10 mouse cellular contexts compared by ENCODE assay signal in genomic region chr16:35422141-35422540, GRCm38 (mm10). TPM values are rescaled to one million over a fixed set of nuclear protein-coding genes. Genes with fewer than 3 reads are reported as not detected.
DNase-seq lines count a peak whose midpoint lies in the region; ATAC-seq lines count a peak whose summit lies in the region.
"Had no signal": no experiment of that assay in that cellular context is flagged by ENCODE, and none has a peak within 500 bp of the region (broad histone marks: within the 10 kb centered on the region; RNA-seq: fewer than 3 reads in every experiment).

No protein-coding gene starts in this region.

- H3K4me2 ChIP-seq in neural tube, embryonic 11.5 days (ENCODE audit: low read depth): no peak overlapping the region
- H3K4me2 ChIP-seq: liver, embryonic 13.5 days; stomach, embryonic 15.5 days had no signal

- H3K27ac ChIP-seq in neural tube, embryonic 11.5 days (ENCODE audit: low read depth, low read length): no peak overlapping the region
- H3K27ac ChIP-seq: liver, embryonic 13.5 days; stomach, embryonic 15.5 days had no signal

- 80% methylated on average over 4 of the region's 4 CpGs for WGBS in neural tube, embryonic 11.5 days

- no peaks in the 10 kb centered on the region for H3K4me1 ChIP-seq in neural tube, embryonic 11.5 days (ENCODE audit: control insufficient read depth, insufficient read depth, low read length)
- H3K4me1 ChIP-seq: liver, embryonic 13.5 days; stomach, embryonic 15.5 days had no signal

- intact Hi-C loops in left cerebral cortex, postnatal 4 days (cut with DNase I): no loop called here

- no peaks in the 10 kb centered on the region for H3K36me3 ChIP-seq in neural tube, embryonic 11.5 days (ENCODE audit: control insufficient read depth, insufficient read depth, low read length)
- H3K36me3 ChIP-seq: stomach, embryonic 15.5 days had no signal

- H3K9ac ChIP-seq in neural tube, embryonic 11.5 days (ENCODE audit: low read length): no peak overlapping the region
- H3K9ac ChIP-seq: liver, embryonic 13.5 days; stomach, embryonic 15.5 days had no signal

- ATAC-seq in CD4-positive, CD25-positive, alpha-beta regulatory T cell, adult 4 months: no peak
- ATAC-seq in neural tube, embryonic 11.5 days (ENCODE audit: insufficient read depth, low FRiP score, low TSS enrichment): no peak

- H3K27me3 ChIP-seq in neural tube, embryonic 11.5 days (ENCODE audit: control insufficient read depth, insufficient read depth, low read length): no peaks in the 10 kb centered on the region
- H3K27me3 ChIP-seq: liver, embryonic 13.5 days; stomach, embryonic 15.5 days had no signal

- DNase-seq in CD4-positive, CD25-positive, alpha-beta regulatory T cell, adult 2 months (ENCODE audit: low read depth, low spot score): peak; percentile 16
- peak; percentile 41 for DNase-seq in left cerebral cortex, postnatal 4 days
- DNase-seq in left cerebral cortex, adult 8-10 months (ENCODE audit: low spot score in 2 of 2): no peak
- DNase-seq in cerebellum, adult 18-20 months: peak; percentile 45
- DNase-seq in kidney, adult 9 months: peak; percentile 42
- peak; percentile 46 for DNase-seq in neural tube, embryonic 11.5 days (ENCODE audit: low spot score)
- no peak for DNase-seq in gastrocnemius, adult 8-10 months (ENCODE audit: low spot score in 2 of 2)
- DNase-seq: liver, embryonic 13.5 days had no signal

- no peaks in the 10 kb centered on the region for H3K9me3 ChIP-seq in neural tube, embryonic 11.5 days (ENCODE audit: control insufficient read depth, low read length)
- H3K9me3 ChIP-seq: liver, embryonic 13.5 days; stomach, embryonic 15.5 days had no signal

- H3K4me3 ChIP-seq in neural tube, embryonic 11.5 days (ENCODE audit: low read depth, low read length): no peak overlapping the region
- H3K4me3 ChIP-seq: liver, embryonic 13.5 days; stomach, embryonic 15.5 days had no signal

RNA-seq across cellular contexts. Expression of gene Sec22a, which starts 58.4 kb away (rescaled TPM):
- 10 to 100 TPM; 38.9 to 42.0 TPM for polyA plus RNA-seq in CD4-positive, CD25-positive, alpha-beta regulatory T cell, adult 4 months (2017; shearing (Covaris generic))
- 10 to 100 TPM; 23.3 to 23.5 TPM for total RNA-seq in left cerebral cortex, postnatal 4 days (2021)
- 10 to 100 TPM; 14.0 to 19.6 (median 17.7) TPM for total RNA-seq in left cerebral cortex, adult 8-10 months (2022)
- 33.2 and 35.3 TPM in 2 replicates for polyA plus RNA-seq in neural tube, embryonic 11.5 days (2014; fragmentation: Nextera tagmentation; extraction: Ambion mirVana)
- 1 to 10 TPM; 4.0 to 7.1 (median 5.6) TPM for total RNA-seq in gastrocnemius, adult 8-10 months (2022)

Comparison
In these comparisons a context has a peak if more than half of its experiments do, and no peak if none do; other contexts are left out.
1. DNase-seq: peak in CD4-positive, CD25-positive, alpha-beta regulatory T cell, adult 2 months (single experiment), left cerebral cortex, postnatal 4 days (single experiment), cerebellum, adult 18-20 months (2 of 2), kidney, adult 9 months (single experiment) and neural tube, embryonic 11.5 days (single experiment); none in left cerebral cortex, adult 8-10 months (0 of 2) and gastrocnemius, adult 8-10 months (0 of 2).